Mouse (Mus musculus) right cerebral cortex, adult 18-20 months (tissue): Measurements from ENCODE around the gene Fabp3.

Source experiments
- DNase-seq: peaks from one replicate; pipeline ENCODE4 v3.0.0; 2022; ENCODE audit warnings: mixed read lengths

Gene Fabp3

DNA sequence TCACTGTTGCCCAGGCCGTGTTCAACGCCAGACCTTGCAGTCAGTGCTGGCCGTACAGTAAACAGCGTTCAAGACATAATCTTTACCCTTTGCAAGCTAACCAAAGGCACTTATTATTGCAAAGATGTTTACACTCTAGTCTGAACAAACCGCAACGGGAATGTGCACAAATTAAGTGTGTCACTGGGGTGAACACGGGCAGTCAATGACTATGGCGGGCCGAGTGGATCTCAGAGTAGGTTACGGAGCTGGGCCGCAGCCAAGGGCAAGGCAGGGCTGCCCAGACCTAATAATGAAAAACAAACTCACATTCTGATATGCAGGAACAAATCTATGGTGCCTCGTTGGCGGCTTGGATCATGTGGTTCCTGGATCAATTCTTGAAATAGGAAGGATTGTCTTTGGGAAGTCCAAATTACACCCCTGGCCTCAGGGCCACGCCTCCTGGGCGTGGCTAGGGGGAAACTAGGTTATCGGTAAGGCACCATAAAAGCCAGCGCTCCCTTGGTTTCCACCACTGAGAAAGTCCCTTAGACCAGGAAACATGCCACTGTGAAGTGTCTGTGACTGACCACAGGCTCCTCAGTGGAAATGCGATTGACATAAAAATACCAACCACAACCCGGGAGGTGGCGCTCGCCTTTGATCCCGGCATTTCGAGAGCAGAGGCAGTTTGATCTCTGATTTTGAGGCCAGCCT, 13.2 kb upstream of the Fabp3 start:
- no peak for DNase-seq

DNA sequence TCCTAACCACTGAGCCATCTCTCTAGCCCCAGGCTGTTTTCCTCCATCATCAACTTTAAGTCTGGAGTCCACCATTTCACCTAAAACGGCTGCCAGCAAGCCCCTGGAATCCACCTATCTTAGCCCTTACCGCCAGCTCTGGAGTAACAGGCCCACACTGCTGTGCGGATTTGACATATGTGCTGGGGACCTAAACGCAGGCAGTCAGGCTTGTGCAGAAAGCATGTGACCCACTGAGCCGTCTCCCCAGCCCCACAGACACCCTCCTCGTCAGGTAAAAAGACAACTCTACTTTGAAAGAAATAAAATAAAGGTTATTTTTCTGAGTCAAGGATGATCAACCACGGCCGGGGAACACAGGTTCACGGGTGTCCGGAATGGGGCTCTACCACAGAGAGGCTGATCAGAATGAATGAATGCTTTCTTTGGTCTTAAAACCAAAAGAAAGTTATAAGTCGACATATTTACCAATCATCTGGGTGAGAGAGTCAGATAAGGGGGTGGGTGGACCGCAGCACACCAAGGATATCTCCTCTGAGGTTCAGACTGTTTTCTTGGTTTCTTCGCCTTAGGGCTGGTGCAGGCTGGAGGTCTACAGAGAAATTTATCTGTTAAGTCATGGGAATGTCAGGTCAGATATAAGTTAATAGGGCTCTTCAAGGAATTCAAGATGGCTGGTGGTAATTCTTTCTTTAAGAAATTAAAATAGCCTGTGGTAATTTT, 12.0 kb upstream of the Fabp3 start:
- DNase-seq = no peak

DNA sequence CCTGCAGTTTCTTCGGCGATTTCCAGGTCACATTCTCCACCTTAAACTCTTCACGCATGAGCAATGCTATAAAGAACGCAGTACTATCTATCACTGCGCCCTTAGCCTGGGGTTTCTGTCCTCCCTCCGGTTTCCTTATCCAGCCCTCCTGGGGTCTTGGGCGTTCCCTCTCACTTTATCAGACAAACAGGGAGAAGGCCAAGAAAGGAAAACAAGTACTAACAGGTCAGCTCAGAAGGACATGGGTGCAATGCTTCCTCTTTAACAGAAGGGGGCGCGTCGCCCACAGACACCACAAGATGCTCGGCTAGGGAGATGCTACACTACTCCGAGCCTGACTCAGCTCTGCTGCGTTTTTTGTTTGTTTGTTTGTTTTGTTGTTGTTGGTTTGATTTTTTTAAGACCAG, 11.3 kb upstream of the Fabp3 start:
- no peak for DNase-seq

DNA sequence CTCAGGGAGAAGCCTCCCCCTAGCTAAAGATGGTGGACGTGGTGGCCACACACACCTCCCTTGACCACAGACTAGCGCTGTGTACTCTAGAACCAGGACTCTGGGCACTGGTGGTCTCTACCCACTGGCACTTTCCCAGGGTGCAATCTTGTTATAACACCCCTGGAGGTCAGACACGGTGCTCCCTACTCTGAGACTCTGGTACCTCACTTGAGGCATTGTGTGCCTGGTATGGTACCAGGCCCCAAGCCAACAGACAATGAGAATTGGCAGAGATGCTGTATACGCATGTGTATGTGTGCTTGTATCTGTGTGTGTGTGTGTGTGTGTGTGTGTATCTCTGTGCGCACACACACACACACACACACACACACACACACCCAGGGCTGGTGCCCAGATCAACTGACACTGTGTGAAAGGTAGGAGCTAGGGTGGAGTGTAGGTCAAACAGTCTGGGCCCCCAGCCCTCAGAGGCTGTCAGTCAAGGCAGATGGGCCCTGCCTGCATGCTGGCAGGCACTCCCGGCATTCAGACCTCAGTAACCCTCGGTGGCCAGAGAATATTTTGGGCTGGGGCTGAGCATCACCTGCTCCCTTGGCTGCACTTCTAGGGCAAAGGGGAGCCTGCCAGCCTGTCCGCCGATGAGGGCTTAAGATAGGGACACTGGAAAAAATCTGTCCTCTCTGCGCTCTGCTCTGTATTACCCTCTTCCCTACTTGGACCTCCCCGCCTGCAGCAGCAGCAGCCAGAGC, 9.3 kb upstream of the Fabp3 start:
- no peak for DNase-seq

DNA sequence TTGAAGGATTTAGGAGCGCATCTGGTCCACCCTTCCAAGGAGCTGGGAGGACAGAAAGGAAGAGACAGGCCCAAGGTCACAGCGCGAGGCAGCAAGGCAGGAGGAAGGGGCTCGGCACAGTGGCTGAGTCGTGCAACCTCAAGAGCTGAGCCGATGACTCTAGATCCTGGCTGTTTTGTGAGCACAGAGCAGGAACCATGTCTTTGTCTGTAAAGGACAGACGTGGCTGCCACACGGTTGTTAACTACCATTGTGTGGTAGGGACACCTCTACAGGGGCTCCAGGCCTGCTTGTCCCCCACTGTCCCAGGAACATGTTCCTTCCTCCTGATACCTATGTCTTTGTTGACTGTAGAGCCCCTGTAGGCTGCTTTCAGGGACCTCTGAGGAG, 8.8 kb upstream of the Fabp3 start:
- DNase-seq = no peak

DNA sequence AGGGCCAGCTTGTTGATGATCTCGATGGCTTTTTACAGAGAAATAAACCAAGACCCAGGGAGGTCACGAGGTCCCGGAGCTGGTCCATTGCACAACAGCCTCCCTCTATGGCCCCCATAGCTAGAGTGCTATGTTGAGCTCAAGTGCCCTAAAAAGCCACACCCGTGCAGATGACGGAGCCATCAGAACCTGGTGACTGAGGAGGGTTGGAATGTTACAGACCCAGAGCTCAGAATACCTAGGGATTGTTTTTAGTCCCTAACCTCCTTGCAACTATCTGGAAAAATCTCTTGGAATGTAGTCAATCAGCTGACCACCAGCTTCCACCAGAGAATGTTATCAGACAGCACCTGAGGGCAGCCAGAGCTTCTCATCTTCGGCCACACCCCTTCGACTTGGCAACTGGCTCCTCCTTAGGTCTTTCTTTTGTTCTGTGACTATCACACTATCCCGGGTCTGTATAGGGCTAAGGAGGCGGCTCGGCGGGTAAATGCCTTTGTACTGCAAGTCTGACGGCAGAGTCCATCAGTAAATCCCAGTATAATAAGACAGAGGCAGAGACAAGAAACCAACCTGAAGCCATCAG, 6.0 kb upstream of the Fabp3 start:
- DNase-seq = no peak

DNA sequence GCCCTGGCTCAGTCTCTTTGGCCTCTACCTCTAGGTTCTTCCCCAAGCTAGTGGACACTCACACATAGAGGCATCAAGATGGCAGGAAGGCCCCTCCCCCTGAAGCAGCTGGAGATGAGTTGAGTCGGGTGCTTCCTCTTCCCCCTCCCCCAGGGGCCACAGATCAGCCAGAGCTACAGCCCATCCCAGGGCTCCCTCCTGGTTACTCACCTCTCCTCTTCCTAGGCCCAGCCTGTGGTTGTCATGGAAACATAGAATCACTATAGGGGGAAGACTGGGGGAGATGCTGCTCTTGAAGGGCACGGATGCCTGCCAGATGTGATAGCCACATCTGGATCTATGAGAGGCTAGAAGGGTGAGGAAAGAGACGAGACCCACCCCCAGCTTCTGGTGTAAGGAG, 3.6 kb upstream of the Fabp3 start:
- DNase-seq = no peak

DNA sequence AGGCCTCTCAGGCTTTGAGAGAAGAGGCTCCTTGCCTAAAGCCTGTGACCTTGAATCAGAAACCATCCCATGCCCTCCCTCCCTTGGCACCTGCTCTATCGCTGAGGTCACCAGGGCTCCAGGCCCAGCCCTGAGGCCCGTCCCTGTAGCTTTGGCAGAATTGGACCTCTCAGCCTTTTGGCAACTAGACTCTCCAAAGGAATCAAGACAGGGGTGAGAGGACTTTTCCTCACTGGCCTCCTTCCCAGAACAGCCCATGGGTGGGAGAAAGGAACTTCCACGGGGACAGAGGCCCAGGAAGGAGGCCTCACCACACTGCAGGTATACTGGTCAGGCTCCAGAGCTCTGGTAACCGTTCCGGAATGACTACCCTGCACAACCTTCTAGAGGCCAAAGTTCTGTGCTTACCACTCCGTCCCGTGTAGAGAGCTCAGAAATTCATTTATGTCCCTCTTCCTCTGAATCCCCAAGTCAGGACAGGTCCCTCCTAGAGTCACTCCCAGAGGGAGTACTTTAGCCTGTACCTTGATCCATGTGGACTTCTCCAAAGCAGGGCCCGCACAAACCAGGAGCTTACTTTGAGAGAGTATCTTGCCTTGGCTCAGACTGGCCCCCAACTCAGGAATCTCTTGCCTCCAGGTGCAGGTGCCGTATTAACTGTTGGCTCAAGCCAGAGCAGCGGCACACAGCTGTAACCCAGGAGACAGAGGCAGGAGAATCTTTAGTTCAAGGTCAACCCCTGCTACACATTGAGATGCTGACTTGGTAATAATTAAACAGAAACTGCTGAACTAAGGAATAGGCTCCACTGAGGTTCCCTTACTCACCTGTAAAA, 1.4 kb upstream of the Fabp3 start:
- DNase-seq = no peak

DNA sequence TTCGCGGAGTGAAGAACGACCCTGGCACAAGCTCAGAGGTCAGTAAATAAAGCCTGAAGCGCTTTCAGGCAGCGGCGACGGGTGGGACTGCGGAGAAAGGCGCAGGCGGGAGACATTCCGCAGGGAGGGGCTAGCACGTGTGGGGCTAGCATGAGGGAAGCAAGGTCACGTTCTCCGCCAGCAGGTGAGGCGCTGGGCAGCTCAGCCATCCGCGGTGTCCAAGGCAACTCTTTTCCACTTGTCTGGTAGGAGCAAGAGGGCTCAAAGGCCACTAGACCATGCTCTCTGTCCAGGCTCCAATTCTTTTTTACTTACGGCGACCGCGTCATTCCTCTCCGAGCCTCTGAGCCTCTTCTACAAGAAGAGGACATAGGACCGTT, 554 bp upstream of the Fabp3 start:
- peak; percentile 51 for DNase-seq

DNA sequence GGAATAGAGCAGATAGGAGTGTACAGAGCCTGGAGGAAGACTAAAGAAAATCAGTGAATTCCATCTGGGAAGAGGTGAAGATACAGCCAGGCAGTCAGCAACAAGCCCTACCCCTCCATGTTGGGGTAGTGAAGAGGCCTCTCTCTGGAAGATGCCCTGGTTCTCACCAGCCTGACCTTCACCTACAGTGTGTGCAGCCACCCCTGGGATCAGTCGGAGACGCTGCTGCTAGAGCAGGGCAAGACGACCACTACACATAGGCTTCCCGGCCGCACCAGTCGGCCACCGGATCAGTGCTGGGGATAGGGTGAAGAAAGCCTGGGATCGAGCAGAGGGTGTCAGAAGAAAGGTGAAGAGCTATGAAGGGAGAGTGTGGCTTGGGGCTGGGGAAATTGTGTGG, 859 bp downstream of the Fabp3 start:
- no peak for DNase-seq

DNA sequence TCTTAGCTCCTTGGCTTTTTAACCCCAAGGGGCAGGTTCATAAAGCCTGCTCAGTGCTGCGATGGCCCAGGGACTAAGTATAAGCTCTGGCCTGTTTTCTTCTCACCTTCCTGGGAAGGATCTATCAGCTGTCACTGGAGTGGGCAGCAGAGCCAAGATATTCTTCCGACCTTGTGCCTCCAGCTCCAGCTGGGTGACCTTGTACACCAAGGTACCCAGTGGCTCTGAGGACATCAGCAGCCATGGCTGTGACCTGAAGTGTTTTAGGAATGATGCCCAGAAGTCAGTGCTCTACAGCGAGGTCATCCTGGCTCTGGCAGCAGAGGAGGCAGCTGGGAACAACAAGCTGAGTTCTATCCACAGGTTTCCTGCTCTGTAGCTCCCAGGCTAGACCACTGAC, 4.1 kb downstream of the Fabp3 start:
- DNase-seq = no peak

DNA sequence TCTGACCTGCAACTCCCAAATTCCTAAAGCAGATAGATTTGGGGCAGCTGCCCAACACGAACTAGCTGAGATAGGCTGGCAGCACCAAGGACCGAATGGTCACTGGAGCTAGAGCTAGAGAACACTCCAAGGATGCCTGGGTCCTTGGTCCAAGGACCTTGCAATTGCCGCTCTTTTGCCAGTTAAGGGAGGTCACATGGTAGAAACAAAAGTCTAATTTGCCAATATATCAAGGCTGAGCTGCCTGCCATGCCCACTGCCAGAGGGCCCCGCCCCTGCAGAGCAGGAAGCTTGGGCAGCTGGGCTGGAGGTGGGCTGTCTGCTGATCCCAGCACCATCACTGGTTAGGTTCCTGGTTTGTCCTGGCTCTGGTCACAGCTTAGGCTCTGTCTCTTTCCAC, 5.2 kb downstream of the Fabp3 start:
- DNase-seq = no peak

DNA sequence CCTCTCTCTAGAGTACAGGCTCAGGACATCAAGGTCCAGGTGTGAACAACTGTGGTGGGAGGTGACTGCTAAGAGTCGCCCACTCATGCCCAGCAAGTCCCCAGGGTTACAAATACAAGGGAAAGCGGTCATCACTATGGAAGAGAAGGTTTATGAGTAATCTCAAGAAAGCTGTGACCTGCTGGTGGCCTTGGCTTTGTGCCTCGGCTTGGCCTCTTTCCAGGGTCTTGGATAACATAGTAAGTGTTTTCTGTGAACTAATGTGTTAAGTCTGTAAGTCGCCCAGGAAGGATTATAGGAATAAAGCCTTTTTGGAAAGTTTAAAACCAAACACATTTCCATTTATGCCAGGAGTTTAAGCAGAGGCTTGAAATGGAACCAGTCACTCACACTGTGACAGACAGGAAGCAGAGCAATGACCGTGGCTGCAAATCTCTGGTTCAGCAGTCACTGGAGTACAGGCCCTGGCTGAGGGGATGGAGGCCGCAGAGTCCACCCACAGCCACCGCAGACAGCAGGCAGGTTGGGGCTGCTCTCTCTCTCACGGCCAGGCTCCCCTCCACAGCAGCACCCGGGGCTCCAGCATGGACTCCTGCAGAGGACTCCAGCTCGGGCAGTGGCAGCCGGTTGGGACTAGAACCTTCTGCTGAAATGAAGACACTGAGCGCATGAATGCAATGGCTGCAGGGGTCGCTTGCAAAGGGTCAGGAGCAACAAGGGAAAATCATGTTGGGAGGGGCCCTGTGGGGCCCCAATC, 7.6 kb downstream of the Fabp3 start:
- no peak for DNase-seq

DNA sequence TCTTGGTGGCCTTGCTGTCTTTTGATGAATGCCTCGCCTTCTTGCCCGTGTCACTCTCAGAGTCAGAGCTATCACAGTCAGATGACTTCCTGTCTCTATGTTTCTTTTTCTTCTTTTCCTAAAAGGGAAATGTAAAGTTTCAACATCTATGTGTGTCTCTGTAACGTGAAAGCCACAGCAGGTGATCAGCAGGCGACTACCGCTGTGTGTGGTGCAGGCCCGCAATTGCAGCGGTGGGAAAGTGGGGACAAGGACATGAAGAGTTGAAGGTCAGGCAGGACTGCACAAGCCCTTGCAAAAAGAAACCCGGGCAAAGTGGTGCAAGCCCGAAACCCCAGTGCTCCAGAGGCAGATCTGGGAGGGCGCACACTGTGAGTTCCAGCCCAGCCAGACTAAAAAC, 8.3 kb downstream of the Fabp3 start:
- DNase-seq = no peak

DNA sequence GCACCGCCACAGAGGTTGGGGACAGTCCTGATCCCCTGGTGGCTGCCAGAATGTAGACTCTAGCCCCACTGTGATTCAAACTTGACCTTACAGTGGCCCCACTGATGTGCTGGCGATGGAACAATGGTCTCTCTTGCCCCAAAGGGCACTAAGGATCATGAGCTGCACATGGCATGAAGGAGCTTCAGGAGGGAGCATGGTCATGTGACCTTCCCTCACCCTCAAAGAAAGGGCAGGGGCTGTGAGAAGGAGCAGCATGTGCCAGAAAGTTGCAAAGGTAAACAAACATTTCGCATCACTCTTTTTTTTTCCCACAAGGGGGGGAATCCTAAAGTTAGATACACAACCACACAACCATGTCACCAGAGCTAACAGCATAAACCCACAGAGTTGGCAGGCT, 9.7 kb downstream of the Fabp3 start:
- no peak for DNase-seq

DNA sequence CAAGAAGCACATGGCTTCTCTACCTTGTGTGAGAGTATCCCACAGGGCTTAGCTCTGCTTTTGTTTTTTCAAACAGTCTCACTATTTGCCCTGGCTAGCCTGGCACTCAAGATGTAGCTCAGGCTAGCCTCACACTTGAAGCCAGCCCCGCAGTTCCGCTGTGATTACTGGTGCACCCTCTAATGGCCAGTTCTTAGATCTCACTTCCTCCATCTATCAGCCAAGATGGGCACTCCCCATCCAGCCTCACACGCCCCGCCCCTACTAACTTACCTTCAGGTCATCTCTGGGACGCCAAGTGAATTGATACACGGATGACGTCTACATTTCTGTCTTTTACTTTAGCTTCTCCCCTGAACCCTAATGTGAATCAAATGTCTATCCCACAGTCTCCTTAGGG, 11.2 kb downstream of the Fabp3 start:
- no peak for DNase-seq

DNA sequence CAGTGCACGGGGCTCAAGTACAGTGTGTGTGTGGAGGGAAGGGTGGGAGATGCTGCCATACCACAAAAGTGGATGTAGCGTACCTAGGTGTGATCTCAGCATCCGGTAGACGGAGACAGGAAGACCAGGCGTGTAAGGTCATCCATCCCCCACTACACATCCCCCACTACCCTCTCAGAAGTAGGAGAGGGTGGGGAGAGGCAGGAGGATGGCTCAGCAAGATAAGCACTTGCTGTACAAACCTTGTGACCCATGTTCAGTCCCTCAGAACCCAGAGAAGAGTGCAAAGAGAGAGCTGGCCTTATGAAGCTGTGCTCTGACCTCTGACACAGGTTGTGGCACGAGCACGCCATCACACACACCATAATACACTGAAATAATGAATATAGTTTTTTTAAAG, 13.2 kb downstream of the Fabp3 start:
- no peak for DNase-seq

DNA sequence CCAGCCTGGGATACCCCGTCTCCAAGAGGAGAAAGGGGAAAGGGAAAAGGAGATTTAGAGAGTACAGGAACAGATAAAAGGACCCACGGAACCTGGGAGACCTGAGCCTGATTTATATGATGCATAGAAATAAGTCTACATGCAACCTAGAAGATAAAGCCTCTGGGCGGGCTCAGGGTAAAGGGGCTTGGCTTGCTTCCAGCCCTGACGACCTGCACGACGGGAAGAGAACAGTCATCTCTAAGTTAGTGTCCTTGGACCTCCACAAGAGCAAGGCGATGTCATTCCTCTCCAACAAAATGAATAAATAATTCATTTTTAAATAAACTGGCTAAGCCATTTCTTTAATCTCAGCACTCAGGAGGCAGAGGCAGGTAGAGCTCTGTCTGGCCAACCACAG, 14.2 kb downstream of the Fabp3 start:
- no peak for DNase-seq

DNA sequence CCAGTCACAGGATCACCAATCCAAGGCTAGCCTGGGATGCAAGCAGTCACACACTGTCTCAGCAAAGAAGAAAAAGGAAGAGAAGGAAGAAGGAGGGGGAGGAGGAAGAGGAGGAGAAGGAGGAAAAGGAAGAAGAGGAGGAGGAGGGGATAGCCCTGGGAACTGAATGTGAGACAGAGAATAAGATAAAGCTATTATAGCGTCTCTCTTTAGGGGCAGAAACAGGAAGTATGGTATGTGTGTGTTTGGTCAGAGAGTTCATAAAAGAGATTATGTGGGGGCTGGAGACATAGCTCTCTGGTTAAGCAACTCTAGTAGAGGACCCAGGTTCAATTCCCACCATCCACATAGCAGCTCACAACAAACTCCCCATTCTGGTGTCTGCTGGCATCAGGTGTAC, 14.8 kb downstream of the Fabp3 start:
- DNase-seq = no peak

DNA sequence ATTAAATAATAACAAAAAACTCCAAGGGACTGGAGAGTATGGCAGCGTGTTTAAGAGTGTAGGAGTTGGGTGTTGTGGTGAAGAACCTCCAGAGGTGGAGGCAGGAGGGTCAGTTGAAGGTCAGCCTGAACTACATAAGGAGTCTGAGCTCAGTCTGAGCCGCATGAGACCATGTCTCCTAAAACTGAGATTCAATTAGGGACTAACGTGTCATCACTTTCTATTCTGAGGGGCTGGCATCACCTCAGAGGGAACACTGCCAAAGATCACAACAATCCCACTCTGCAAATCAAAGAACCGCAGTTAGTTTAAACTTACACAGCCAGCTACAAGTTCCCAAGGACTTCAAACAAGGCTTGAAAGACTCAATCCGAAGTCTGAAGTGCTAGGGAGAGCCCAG, 15.2 kb downstream of the Fabp3 start:
- DNase-seq = no peak

DNA sequence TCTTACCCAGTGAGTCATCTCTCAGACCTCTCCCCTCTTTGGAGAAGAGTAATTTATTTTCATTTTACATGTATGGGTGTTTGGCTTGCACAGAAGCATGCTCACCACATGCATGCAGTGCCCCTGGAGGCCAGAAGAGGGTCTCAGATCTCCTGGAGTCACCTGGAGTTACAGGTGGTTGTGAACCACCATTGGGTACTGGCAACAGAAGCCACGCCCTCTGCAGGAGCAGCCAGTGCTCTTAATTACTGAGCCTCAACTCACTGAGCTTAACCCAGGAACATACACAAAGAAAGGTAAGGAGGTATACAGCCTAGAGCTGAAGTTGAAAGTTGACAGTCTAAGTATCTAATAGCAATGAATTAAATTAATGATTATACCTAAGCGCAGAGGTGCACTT, 17.1 kb downstream of the Fabp3 start:
- DNase-seq = no peak

DNA sequence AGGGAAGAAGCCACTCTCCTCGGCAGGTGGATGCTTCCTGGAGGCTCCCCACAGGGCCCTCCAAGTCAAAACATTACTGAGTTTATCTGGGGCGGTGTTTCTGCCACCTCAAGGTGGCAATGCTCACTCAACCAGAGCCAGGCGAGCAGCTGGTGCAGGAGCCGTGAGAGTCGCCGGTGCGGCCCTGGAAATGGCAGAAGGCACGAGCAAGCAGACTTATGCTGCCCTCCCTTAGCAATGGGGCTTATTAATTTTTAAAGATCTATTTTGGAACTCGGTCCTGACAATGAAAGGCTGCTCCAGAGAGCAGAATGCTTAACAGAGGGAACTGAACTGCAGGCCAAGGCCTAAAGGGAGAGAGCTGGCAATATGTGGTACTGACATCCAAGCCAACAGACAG, 19.0 kb downstream of the Fabp3 start:
- no peak for DNase-seq
